Mouse (Mus musculus): ENCODE results near the gene March10. TPM values are rescaled to one million over a fixed set of nuclear protein-coding genes. Genes with fewer than 3 reads are reported as not detected.

The March10 gene
- polyA plus RNA-seq, 1 experiment from 2014 or later, result not detected

DNA sequence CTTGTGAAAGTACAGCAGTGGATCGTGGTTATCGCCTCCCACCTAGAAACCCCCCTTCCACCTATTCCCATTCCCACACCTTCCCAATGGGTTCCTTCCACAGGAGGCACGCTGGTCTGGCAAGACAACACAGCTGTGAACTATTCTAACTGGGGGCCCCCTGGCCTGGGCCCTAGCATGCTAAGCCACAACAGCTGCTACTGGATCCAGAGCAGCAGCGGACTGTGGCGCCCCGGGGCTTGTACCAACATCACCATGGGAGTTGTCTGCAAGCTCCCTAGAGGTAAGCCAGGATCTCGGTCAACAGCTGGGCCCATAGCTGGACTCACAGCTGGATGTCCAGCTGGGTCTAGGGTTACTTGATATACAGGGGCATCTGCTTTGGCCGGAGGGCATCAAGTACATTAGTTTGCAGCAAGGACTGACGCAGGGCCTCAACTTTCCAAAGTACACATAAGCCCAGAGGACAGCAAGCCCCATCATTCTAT, 108.0 kb downstream of the March10 start:
- H3K4me3 ChIP-seq (ENCODE audit: low read length), result no peak overlapping the region
- no peak for ATAC-seq (ENCODE audit: low FRiP score, low TSS enrichment)
- H3K27ac ChIP-seq (ENCODE audit: low read depth, low read length), result no peak overlapping the region
- H3K36me3 ChIP-seq (ENCODE audit: control insufficient read depth, insufficient read depth, low read length), result peaks cover 38% of the 10 kb centered on the region; the same call in 1 of the 2 replicates
- no peaks in the 10 kb centered on the region for H3K9me3 ChIP-seq (ENCODE audit: control insufficient read depth, low read length)
- H3K4me1 ChIP-seq (ENCODE audit: control insufficient read depth, insufficient read depth, low read length), result peaks cover 16% of the 10 kb centered on the region
- H3K27me3 ChIP-seq (ENCODE audit: control insufficient read depth, insufficient read depth, low read length), result no peaks in the 10 kb centered on the region
- H3K4me2 ChIP-seq (replicated peaks; ENCODE audit: low read depth, low read length), result no peak overlapping the region
- no peak overlapping the region for H3K9ac ChIP-seq (ENCODE audit: low read depth, low read length)
- 94% methylated on average over 9 of the region's 9 CpGs for WGBS

DNA sequence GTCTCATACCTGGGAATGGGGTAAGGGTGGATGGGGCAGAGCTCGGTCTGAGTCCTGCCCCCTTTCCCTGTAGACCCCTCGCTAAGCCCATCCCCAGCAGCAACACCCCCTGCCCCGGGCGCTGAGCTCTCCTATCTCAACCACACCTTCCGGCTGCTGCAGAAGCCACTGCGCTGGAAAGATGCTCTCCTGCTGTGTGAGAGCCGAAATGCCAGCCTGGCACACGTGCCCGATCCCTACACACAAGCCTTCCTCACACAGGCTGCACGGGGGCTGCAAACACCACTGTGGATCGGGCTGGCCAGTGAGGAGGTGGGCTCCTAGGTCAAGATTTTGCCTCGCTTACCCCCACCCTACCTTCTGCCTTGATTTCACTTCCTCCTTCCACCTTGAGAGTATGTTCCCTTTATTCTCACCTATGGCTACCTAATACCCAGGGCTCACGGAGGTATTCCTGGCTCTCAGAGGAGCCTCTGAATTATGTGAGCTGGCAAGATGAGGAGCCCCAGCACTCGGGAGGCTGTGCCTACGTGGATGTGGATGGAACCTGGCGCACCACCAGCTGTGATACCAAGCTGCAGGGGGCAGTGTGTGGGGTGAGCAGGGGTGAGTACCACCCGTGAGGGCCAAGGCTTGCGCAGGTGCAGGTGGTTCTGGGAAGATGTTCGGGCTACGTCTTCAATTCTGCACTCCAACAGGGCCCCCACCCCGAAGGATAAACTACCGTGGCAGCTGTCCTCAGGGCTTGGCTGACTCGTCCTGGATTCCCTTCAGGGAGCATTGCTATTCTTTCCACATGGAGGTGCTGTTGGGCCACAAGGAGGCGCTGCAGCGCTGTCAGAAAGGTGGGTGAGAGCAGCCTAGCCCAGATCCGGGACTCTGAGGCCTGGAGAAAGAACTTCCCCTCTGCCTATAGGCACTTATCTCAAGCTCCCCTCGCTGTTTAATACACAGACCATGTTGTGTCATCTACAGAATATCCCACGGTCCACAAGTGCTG, 109.1 kb downstream of the March10 start:
- Histone ChIP-seq H3K27ac (ENCODE audit: low read depth, low read length) (no peak overlapping the region), H3K27me3 (ENCODE audit: control insufficient read depth, insufficient read depth, low read length) (no peaks in the 10 kb centered on the region), H3K4me2 (replicated peaks; ENCODE audit: low read depth, low read length) (no peak overlapping the region), H3K4me1 (ENCODE audit: control insufficient read depth, insufficient read depth, low read length) (peaks cover 6% of the 10 kb centered on the region), H3K9me3 (ENCODE audit: control insufficient read depth, low read length) (no peaks in the 10 kb centered on the region), H3K36me3 (ENCODE audit: control insufficient read depth, insufficient read depth, low read length) (peaks cover 46% of the 10 kb centered on the region; the same call in 1 of the 2 replicates), H3K9ac (ENCODE audit: low read depth, low read length) (no peak overlapping the region), H3K4me3 (ENCODE audit: low read length) (no peak overlapping the region)
- ATAC-seq (ENCODE audit: low FRiP score, low TSS enrichment), result peak; percentile 70
- 69% methylated on average over 28 of the region's 28 CpGs for WGBS

DNA sequence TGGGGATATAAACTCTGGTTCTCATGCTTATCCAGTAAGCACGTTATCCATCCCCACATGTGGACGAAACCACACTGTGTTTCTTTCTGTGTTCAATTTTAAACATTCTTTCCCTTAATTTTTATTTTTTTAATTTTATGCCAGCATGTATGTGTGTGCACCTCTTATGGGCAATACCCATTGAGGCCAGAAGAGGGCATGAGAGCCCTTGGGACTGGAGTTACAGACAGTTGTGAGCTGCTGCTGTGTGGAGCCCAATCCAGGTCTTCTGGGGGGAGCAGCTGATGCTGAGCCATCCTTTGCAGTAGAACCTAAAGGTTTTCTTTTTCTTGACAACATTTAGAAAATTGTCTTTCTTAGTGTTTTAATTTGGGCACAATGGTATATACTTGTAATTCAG, 111.3 kb downstream of the March10 start:
- Histone ChIP-seq H3K27ac (ENCODE audit: low read depth, low read length) (no peak overlapping the region), H3K27me3 (ENCODE audit: control insufficient read depth, insufficient read depth, low read length) (no peaks in the 10 kb centered on the region), H3K9ac (ENCODE audit: low read depth, low read length) (no peak overlapping the region), H3K4me3 (ENCODE audit: low read length) (no peak overlapping the region), H3K9me3 (ENCODE audit: control insufficient read depth, low read length) (no peaks in the 10 kb centered on the region), H3K4me1 (ENCODE audit: control insufficient read depth, insufficient read depth, low read length) (no peaks in the 10 kb centered on the region), H3K36me3 (ENCODE audit: control insufficient read depth, insufficient read depth, low read length) (peaks cover 65% of the 10 kb centered on the region), H3K4me2 (replicated peaks; ENCODE audit: low read depth, low read length) (no peak overlapping the region)
- 86% methylated on average over 2 of the region's 2 CpGs for WGBS
- ATAC-seq (ENCODE audit: low FRiP score, low TSS enrichment), result no peak

DNA sequence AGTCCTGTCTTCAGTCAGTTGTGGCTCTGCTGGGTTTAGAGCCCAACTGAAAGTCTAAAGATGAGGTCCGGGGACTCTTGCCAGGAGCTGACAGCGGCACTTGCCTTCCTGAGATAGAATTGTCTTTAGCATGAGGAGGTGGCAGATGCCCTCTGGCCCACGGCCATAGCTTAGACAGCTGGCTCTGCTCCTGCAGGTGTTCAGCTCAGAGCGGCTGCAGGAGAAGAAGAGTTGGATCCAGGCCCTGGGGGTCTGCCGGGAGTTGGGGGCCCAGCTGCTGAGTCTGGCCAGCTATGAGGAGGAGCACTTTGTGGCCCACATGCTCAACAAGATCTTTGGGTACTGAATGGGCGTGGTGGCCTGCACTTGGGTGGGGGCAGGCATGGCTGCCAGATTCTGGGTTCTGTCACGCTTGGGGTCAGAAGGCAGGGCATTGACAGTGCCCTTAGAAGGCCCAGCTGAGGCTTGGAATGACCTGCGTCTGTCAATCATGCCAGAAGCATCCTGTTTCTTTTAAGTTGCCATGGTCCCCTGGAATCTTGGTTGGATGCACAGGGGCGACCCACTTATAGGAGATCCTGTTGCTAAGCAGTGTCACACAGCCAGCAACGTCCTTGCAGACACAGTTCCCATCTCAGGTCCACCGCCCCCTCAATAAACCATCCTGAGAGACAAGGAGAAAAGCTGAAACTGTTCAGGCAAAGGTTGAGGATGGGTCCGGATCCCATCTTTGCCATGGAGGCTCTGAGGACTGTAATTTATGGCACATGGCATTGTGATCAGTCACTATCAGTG, 117.7 kb downstream of the March10 start:
- Histone ChIP-seq H3K4me2 (replicated peaks; ENCODE audit: low read depth, low read length) (no peak overlapping the region), H3K4me1 (ENCODE audit: control insufficient read depth, insufficient read depth, low read length) (no peaks in the 10 kb centered on the region), H3K9ac (ENCODE audit: low read depth, low read length) (no peak overlapping the region), H3K36me3 (ENCODE audit: control insufficient read depth, insufficient read depth, low read length) (peaks cover 40% of the 10 kb centered on the region), H3K27me3 (ENCODE audit: control insufficient read depth, insufficient read depth, low read length) (no peaks in the 10 kb centered on the region), H3K9me3 (ENCODE audit: control insufficient read depth, low read length) (no peaks in the 10 kb centered on the region), H3K4me3 (ENCODE audit: low read length) (no peak overlapping the region), H3K27ac (ENCODE audit: low read depth, low read length) (no peak overlapping the region)
- WGBS, result 76% methylated on average over 12 of the region's 12 CpGs
- no peak for ATAC-seq (ENCODE audit: low FRiP score, low TSS enrichment)

DNA sequence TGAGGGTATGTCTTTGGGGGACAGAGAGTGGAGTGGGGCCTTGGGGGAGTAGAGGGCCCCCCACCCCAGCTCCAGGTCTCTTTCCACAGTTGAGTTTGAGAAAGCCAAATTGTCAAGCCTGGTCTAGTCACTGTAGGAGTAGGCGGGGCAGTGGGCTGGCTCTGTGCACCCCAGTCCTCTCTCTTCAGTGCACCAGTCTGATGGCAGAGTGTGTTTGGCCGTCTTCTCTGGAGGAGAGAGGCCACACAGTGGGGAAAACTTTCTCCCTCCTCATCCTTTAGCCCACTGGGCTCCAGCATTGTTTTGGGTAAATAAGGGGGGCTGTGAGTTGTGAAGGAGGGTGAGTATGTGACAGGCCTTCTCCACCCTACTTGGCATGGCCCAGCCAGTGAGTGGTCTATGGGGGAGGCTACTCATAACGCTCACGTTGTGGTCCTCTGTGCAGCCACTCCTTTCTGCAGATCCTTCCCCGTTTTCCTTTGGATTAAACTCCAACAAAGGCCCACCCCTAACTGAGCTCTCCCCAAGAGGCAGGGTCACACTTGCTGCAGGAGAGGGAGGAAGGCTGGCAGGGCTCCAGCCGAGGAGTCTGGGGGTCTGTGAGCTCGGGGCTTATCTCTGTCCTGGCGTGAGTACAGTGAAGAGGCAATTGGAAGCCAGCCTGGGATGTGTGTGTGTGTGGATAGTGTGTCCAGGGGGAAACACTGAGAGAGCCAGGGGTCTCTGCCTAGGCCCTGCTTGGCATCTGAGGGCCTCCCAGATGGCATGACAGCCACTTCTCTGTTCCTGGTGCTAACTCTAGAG, 122.5 kb downstream of the March10 start:
- no peak for ATAC-seq (ENCODE audit: low FRiP score, low TSS enrichment)
- no peaks in the 10 kb centered on the region for H3K9me3 ChIP-seq (ENCODE audit: control insufficient read depth, low read length)
- H3K4me2 ChIP-seq (replicated peaks; ENCODE audit: low read depth, low read length), result no peak overlapping the region
- H3K4me3 ChIP-seq (ENCODE audit: low read length), result no peak overlapping the region
- no peak overlapping the region for H3K9ac ChIP-seq (ENCODE audit: low read depth, low read length)
- H3K4me1 ChIP-seq (ENCODE audit: control insufficient read depth, insufficient read depth, low read length), result peaks cover 20% of the 10 kb centered on the region
- peaks cover 13% of the 10 kb centered on the region; the same call in 1 of the 2 replicates for H3K36me3 ChIP-seq (ENCODE audit: control insufficient read depth, insufficient read depth, low read length)
- 72% methylated on average over 8 of the region's 8 CpGs for WGBS
- no peaks in the 10 kb centered on the region for H3K27me3 ChIP-seq (ENCODE audit: control insufficient read depth, insufficient read depth, low read length)
- 0 out of 2 replicates have a peak overlapping the region, but pooled peaks have one; percentile 42 for H3K27ac ChIP-seq (ENCODE audit: low read depth, low read length)

DNA sequence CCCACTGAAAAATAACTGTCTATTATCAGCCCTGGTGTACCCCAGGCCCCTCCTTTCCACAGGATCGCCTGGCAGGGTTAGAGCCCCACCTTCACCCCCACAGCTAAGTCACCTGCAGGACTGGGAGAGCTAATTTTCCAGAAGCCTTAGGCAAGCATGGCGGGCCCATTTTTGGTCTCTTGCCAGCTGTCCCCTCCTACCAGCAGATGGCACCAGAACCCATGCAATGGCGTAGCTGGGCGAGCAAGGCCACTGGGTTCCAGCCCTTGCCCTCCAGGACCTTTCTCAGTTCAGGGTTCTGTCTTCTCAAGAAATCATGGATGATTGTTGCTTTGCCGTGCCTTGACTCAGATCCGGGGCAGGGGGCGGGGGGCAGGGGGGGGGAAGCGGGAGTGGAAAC, 124.1 kb downstream of the March10 start:
- H3K4me3 ChIP-seq (ENCODE audit: low read length), result no peak overlapping the region
- no peak overlapping the region for H3K27ac ChIP-seq (ENCODE audit: low read depth, low read length)
- peaks cover 20% of the 10 kb centered on the region for H3K4me1 ChIP-seq (ENCODE audit: control insufficient read depth, insufficient read depth, low read length)
- H3K9me3 ChIP-seq (ENCODE audit: control insufficient read depth, low read length), result no peaks in the 10 kb centered on the region
- 66% methylated on average over 8 of the region's 8 CpGs for WGBS
- no peak overlapping the region for H3K9ac ChIP-seq (ENCODE audit: low read depth, low read length)
- H3K27me3 ChIP-seq (ENCODE audit: control insufficient read depth, insufficient read depth, low read length), result no peaks in the 10 kb centered on the region
- H3K36me3 ChIP-seq (ENCODE audit: control insufficient read depth, insufficient read depth, low read length), result peaks cover 8% of the 10 kb centered on the region; the same call in 1 of the 2 replicates
- 0 out of 2 replicates have a peak, but pooled peaks have one; percentile 29 for ATAC-seq (ENCODE audit: low FRiP score, low TSS enrichment)
- H3K4me2 ChIP-seq (replicated peaks; ENCODE audit: low read depth, low read length), result no peak overlapping the region

DNA sequence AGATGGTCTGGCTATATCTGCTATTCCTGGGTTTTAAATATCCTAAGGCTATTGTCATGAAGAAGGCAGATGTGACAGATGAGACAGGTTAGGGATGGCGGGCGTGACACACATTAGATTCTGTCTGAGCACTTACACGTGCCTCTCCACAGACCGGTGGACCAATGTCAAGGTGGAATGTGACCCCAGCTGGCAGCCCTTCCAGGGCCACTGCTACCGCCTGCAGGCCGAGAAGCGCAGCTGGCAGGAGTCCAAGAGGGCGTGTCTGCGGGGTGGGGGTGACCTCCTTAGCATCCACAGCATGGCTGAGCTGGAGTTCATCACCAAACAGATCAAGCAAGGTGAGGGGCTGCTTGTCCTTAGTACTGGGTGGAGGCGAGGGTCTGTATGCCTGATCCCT, 124.8 kb downstream of the March10 start:
- Histone ChIP-seq H3K27ac (ENCODE audit: low read depth, low read length) (no peak overlapping the region), H3K9me3 (ENCODE audit: control insufficient read depth, low read length) (no peaks in the 10 kb centered on the region), H3K4me1 (ENCODE audit: control insufficient read depth, insufficient read depth, low read length) (peaks cover 20% of the 10 kb centered on the region), H3K4me2 (replicated peaks; ENCODE audit: low read depth, low read length) (no peak overlapping the region), H3K36me3 (ENCODE audit: control insufficient read depth, insufficient read depth, low read length) (peaks cover 11% of the 10 kb centered on the region; the same call in 1 of the 2 replicates), H3K9ac (ENCODE audit: low read depth, low read length) (no peak overlapping the region), H3K27me3 (ENCODE audit: control insufficient read depth, insufficient read depth, low read length) (no peaks in the 10 kb centered on the region), H3K4me3 (ENCODE audit: low read length) (no peak overlapping the region)
- WGBS, result 35% methylated on average over 10 of the region's 10 CpGs
- ATAC-seq (ENCODE audit: low FRiP score, low TSS enrichment), result peak; percentile 28; the same call in 1 of the 2 replicates

DNA sequence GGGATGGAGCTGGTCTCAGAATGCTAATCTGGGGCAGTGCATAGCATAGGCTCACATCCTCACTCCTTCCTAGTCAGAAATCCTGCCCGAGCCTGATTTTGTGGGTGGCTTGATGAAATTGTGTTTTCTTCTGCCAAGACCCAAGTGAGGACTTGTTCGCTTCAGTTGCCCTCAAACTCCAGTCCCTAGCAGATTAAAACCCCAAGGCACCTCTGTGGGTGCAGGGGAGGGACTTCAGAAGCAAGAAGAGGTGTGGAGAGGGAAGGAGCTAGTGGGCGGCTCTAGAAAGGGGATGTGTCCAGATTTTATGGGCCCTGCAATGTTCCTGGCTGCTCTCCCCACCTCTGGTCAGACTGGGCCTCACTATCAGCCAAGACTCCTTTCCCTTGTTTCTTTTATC, 125.4 kb downstream of the March10 start:
- H3K36me3 ChIP-seq (ENCODE audit: control insufficient read depth, insufficient read depth, low read length), result peaks cover 7% of the 10 kb centered on the region; the same call in 1 of the 2 replicates
- WGBS, result 77% methylated on average over 3 of the region's 3 CpGs

More for the DNA sequence above, 125.4 kb downstream of the March10 start:
- Histone ChIP-seq H3K9me3 (ENCODE audit: control insufficient read depth, low read length) (no peaks in the 10 kb centered on the region), H3K4me3 (ENCODE audit: low read length) (no peak overlapping the region), H3K27ac (ENCODE audit: low read depth, low read length) (no peak overlapping the region), H3K4me1 (ENCODE audit: control insufficient read depth, insufficient read depth, low read length) (peaks cover 20% of the 10 kb centered on the region), H3K9ac (ENCODE audit: low read depth, low read length) (no peak overlapping the region), H3K27me3 (ENCODE audit: control insufficient read depth, insufficient read depth, low read length) (no peaks in the 10 kb centered on the region), H3K4me2 (replicated peaks; ENCODE audit: low read depth, low read length) (no peak overlapping the region)
- no peak for ATAC-seq (ENCODE audit: low FRiP score, low TSS enrichment)

All from kidney, embryonic 14.5 days (tissue).